Mouse (Mus musculus) cerebellum, adult 2 months (tissue): ENCODE data around the gene Zfp36l2.

Experiments used
- CTCF ChIP-seq: fragments of 200-500 bp; IDR thresholded peaks from 2 replicates; pipeline ENCODE4 v1.5.1; 2011; ENCODE audit warnings: low read depth, mild to moderate bottlenecking, control low read depth, low read length, moderate library complexity, borderline replicate concordance; ENCODE audit not compliant: insufficient read depth
- POLR2A ChIP-seq: fragments of 200-500 bp; IDR thresholded peaks from 2 replicates; pipeline ENCODE4 v1.6.1; 2011; ENCODE audit warnings: low read length, control low read depth, borderline replicate concordance; ENCODE audit not compliant: insufficient read depth

DNA sequence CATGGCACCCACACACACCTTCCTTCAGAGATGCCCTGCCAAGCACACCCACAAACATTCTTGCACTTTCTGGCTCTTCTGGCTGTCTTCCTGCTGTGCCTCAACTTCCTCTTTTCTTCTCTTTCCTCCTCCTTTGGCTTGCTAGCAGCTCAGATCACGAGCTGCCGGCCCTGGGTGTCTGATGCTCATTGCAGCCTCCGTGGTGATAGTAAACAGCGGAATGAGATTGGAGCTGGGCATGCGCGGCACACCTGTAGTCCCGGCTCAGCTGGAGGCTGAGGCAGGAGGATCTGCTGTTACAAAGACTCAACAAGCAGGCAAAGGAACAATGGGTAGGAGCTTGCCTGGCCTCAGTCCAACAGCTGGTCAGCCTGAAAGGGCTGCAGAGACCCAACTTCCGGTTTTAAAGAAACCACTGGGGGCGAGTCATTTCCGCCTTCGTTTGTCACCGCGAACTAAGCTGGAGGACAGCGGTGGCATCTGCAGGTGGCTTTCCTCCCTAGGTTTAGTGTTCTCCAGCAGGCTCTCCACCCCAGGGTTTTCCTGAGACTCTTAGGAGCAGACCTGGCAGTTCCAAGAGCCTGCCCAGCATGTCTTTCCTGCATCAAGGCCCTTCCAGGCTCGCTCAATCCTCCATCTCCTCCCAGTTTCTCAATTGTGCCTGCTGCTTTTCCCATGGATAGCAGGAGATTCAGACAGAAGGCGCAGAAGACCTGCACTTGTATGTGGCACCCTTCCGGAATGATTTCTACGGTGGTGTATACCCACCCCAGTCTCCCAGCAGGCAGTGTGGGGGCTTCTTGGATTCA, 6.0 kb downstream of the Zfp36l2 start:
- TF ChIP-seq POLR2A (no peak), CTCF (no peak)
